Mouse (Mus musculus) MEL (cell line): Measurements from ENCODE around the gene Ccnyl1. TPM values are rescaled to one million over a fixed set of nuclear protein-coding genes. Genes with fewer than 3 reads are reported as not detected.
A peak's percentile ranks its signal among the peaks of the same experiment; 100 is the strongest.

Experiments
- DNase-seq: peaks from one replicate; pipeline ENCODE4 v3.0.0; 2011; ENCODE audit warnings: low read depth, low spot score
- H3K27ac ChIP-seq: 2 replicates; pipeline ENCODE4 v1.5.1; 2012; ENCODE audit warnings: low read depth, mild to moderate bottlenecking, control low read depth, low read length, moderate library complexity; ENCODE audit not compliant: control insufficient read depth
- H3K27me3 ChIP-seq, 2 experiments: fragments of 150-350 bp in 1 of 2; sonication (generic) in 1 of 2; 2 replicates each; pipeline ENCODE4 v1.6.1; 2012; ENCODE audit warnings: low read length in 2 of 2, mild to moderate bottlenecking in 2 of 2, improper control_type of control experiment in 1 of 2, moderate library complexity in 1 of 2; ENCODE audit not compliant: insufficient read depth in 2 of 2, control insufficient read depth in 1 of 2
- H3K36me3 ChIP-seq, 2 experiments: 2 replicates each; pipeline ENCODE4 v1.6.1; 2012 to 2014; ENCODE audit warnings: low read length in 2 of 2, improper control_type of control experiment in 1 of 2, inconsistent platforms in 1 of 2, mild to moderate bottlenecking in 1 of 2; ENCODE audit not compliant: insufficient read depth in 2 of 2, control insufficient read depth in 1 of 2
- H3K4me1 ChIP-seq, 2 experiments: fragments of 150-350 bp in 1 of 2; sonication (generic) in 1 of 2; 2 replicates each; pipeline ENCODE4 v1.6.1; 2012; ENCODE audit warnings: low read length in 2 of 2, improper control_type of control experiment in 1 of 2, mild to moderate bottlenecking in 1 of 2; ENCODE audit not compliant: insufficient read depth in 2 of 2, control insufficient read depth in 1 of 2
- H3K4me3 ChIP-seq, 2 experiments: fragments of 150-350 bp in 1 of 2; sonication (generic) in 1 of 2; 2 replicates each; pipeline ENCODE4 v1.5.1; 2012; ENCODE audit warnings: low read depth in 2 of 2, low read length in 2 of 2, mild to moderate bottlenecking in 2 of 2, moderate library complexity in 2 of 2, control low read depth in 1 of 2, improper control_type of control experiment in 1 of 2; ENCODE audit not compliant: control insufficient read depth in 1 of 2, insufficient read depth in 1 of 2
- H3K79me2 ChIP-seq: 2 replicates; pipeline ENCODE4 v1.6.1; 2012; ENCODE audit warnings: mild to moderate bottlenecking, low read length, moderate library complexity; ENCODE audit not compliant: control insufficient read depth, poor library complexity, insufficient read depth
- H3K9ac ChIP-seq: 2 replicates; pipeline ENCODE4 v1.6.1; 2012; ENCODE audit warnings: low read depth, mild to moderate bottlenecking, control low read depth, low read length, moderate library complexity; ENCODE audit not compliant: control insufficient read depth, poor library complexity, severe bottlenecking
- H3K9me3 ChIP-seq: fragments of 150-350 bp; sonication (generic); replicated peaks from 2 replicates; pipeline ENCODE4 v1.6.1; 2012; ENCODE audit warnings: mild to moderate bottlenecking, low read length, improper control_type of control experiment, moderate library complexity; ENCODE audit not compliant: insufficient read depth
- BHLHE40 ChIP-seq: IDR thresholded peaks from 2 replicates; pipeline ENCODE4 v1.6.1; 2012; ENCODE audit warnings: low read depth, mild to moderate bottlenecking, inconsistent platforms, low read length, improper control_type of control experiment, borderline replicate concordance
- CHD1 ChIP-seq: IDR thresholded peaks from 2 replicates; pipeline ENCODE4 v1.6.1; 2012; ENCODE audit warnings: low read depth, mild to moderate bottlenecking, inconsistent platforms, low read length, improper control_type of control experiment
- CHD2 ChIP-seq: IDR thresholded peaks from 2 replicates; pipeline ENCODE4 v1.6.1; 2011; ENCODE audit warnings: low read length, improper control_type of control experiment
- CTCF ChIP-seq, 3 experiments: IDR thresholded peaks in 2 of 3; conservative IDR thresholded peaks in 1 of 3; 2 replicates each; pipeline ENCODE4 v1.5.1; 2011 to 2012; ENCODE audit warnings: low read length in 3 of 3, low read depth in 2 of 3, mild to moderate bottlenecking in 2 of 3, improper control_type of control experiment in 1 of 3, inconsistent platforms in 1 of 3, mixed read lengths in 1 of 3, moderate library complexity in 1 of 3; ENCODE audit not compliant: control insufficient read depth in 1 of 3, insufficient read depth in 1 of 3, poor library complexity in 1 of 3, severe bottlenecking in 1 of 3
- E2F4 ChIP-seq: IDR thresholded peaks from 2 replicates; pipeline ENCODE4 v1.6.1; 2011; ENCODE audit warnings: low read depth, low read length, improper control_type of control experiment, borderline replicate concordance
- ELF1 ChIP-seq: IDR thresholded peaks from 2 replicates; pipeline ENCODE4 v1.6.1; 2014; ENCODE audit warnings: low read depth, mild to moderate bottlenecking, inconsistent platforms, low read length, improper control_type of control experiment, moderate library complexity
- EP300 ChIP-seq, 2 experiments: IDR thresholded peaks; 2 replicates each; pipeline ENCODE4 v1.6.1; 2011; ENCODE audit warnings: improper control_type of control experiment in 2 of 2, low read length in 2 of 2, low read depth in 1 of 2, mild to moderate bottlenecking in 1 of 2
- ETS1 ChIP-seq: IDR thresholded peaks from 2 replicates; pipeline ENCODE4 v1.6.1; 2012; ENCODE audit warnings: low read depth, mild to moderate bottlenecking, inconsistent platforms, low read length, improper control_type of control experiment, moderate library complexity
- GABPA ChIP-seq: IDR thresholded peaks from 2 replicates; pipeline ENCODE4 v1.6.1; 2012; ENCODE audit warnings: low read depth, mild to moderate bottlenecking, inconsistent platforms, low read length, improper control_type of control experiment, moderate library complexity
- HCFC1 ChIP-seq: IDR thresholded peaks from 2 replicates; pipeline ENCODE4 v1.6.1; 2012; ENCODE audit warnings: low read depth, mild to moderate bottlenecking, inconsistent platforms, low read length, improper control_type of control experiment, moderate library complexity
- JUND ChIP-seq: IDR thresholded peaks from 2 replicates; pipeline ENCODE4 v1.6.1; 2011; ENCODE audit warnings: low read depth, mild to moderate bottlenecking, improper control_type of control experiment, low read length
- KAT2A ChIP-seq: conservative IDR thresholded peaks from 2 replicates; pipeline ENCODE4 v1.6.1; 2012; ENCODE audit warnings: low read depth, low read length, improper control_type of control experiment, inconsistent platforms
- MAFK ChIP-seq: IDR thresholded peaks from 2 replicates; pipeline ENCODE4 v1.6.1; 2011; ENCODE audit warnings: low read depth, mild to moderate bottlenecking, low read length, improper control_type of control experiment, borderline replicate concordance
- MAX ChIP-seq: IDR thresholded peaks from 2 replicates; pipeline ENCODE4 v1.6.1; 2011; ENCODE audit warnings: low read length, improper control_type of control experiment
- MAZ ChIP-seq: IDR thresholded peaks from 2 replicates; pipeline ENCODE4 v1.6.1; 2012; ENCODE audit warnings: low read depth, mild to moderate bottlenecking, inconsistent platforms, low read length, improper control_type of control experiment
- MXI1 ChIP-seq: IDR thresholded peaks from 2 replicates; pipeline ENCODE4 v1.6.1; 2011; ENCODE audit warnings: mild to moderate bottlenecking, low read depth, low read length, improper control_type of control experiment
- MYC ChIP-seq: IDR thresholded peaks from 2 replicates; pipeline ENCODE4 v1.6.1; 2011; ENCODE audit warnings: low read depth, mild to moderate bottlenecking, low read length, improper control_type of control experiment, moderate library complexity
- NELFE ChIP-seq: IDR thresholded peaks from 2 replicates; pipeline ENCODE4 v1.6.1; 2011; ENCODE audit warnings: low read depth, low read length, improper control_type of control experiment
- NRF1 ChIP-seq: IDR thresholded peaks from 2 replicates; pipeline ENCODE4 v1.6.1; 2014; ENCODE audit warnings: low read depth, mild to moderate bottlenecking, inconsistent platforms, low read length, improper control_type of control experiment, moderate library complexity; ENCODE audit not compliant: poor library complexity, insufficient read depth, severe bottlenecking
- POLR2A ChIP-seq, 2 experiments: IDR thresholded peaks; 2 replicates each; pipeline ENCODE4 v1.6.1; 2011 to 2012; ENCODE audit warnings: low read length in 2 of 2, mild to moderate bottlenecking in 2 of 2, control low read depth in 1 of 2, improper control_type of control experiment in 1 of 2, low read depth in 1 of 2, moderate library complexity in 1 of 2; ENCODE audit not compliant: control insufficient read depth in 1 of 2, insufficient read depth in 1 of 2, poor library complexity in 1 of 2
- POLR2AphosphoS2 ChIP-seq: IDR thresholded peaks from 2 replicates; pipeline ENCODE4 v1.6.1; 2011; ENCODE audit warnings: low read length, improper control_type of control experiment
- RAD21 ChIP-seq: IDR thresholded peaks from 2 replicates; pipeline ENCODE4 v1.6.1; 2011; ENCODE audit warnings: mild to moderate bottlenecking, low read depth, low read length, improper control_type of control experiment
- SIN3A ChIP-seq: IDR thresholded peaks from 2 replicates; pipeline ENCODE4 v1.6.1; 2012; ENCODE audit warnings: low read length, improper control_type of control experiment, inconsistent platforms
- SMC3 ChIP-seq: IDR thresholded peaks from 2 replicates; pipeline ENCODE4 v1.6.1; 2011; ENCODE audit warnings: low read depth, low read length, improper control_type of control experiment
- TAL1 ChIP-seq: IDR thresholded peaks from 2 replicates; pipeline ENCODE4 v1.6.1; 2012; ENCODE audit warnings: mild to moderate bottlenecking, inconsistent platforms, low read length, moderate library complexity, mixed read lengths
- TBP ChIP-seq: IDR thresholded peaks from 2 replicates; pipeline ENCODE4 v1.8.0; 2011; ENCODE audit warnings: low read depth, low read length, improper control_type of control experiment
- TCF12 ChIP-seq: IDR thresholded peaks from 2 replicates; pipeline ENCODE4 v1.6.1; 2014; ENCODE audit warnings: low read depth, mild to moderate bottlenecking, inconsistent platforms, low read length, improper control_type of control experiment, moderate library complexity
- UBTF ChIP-seq: IDR thresholded peaks from 2 replicates; pipeline ENCODE4 v1.6.1; 2012; ENCODE audit warnings: low read depth, mild to moderate bottlenecking, inconsistent platforms, low read length, improper control_type of control experiment, moderate library complexity, borderline replicate concordance; ENCODE audit not compliant: insufficient read depth
- USF1 ChIP-seq: IDR thresholded peaks from 2 replicates; pipeline ENCODE4 v1.6.1; 2014; ENCODE audit warnings: low read depth, mild to moderate bottlenecking, inconsistent platforms, low read length, improper control_type of control experiment, moderate library complexity
- USF2 ChIP-seq, 2 experiments: IDR thresholded peaks; 2 replicates each; pipeline ENCODE4 v1.6.1; 2011 to 2012; ENCODE audit warnings: improper control_type of control experiment in 2 of 2, low read length in 2 of 2, borderline replicate concordance in 1 of 2, inconsistent platforms in 1 of 2, low read depth in 1 of 2, mild to moderate bottlenecking in 1 of 2; ENCODE audit not compliant: insufficient read depth in 1 of 2
- ZC3H11A ChIP-seq: IDR thresholded peaks from 2 replicates; pipeline ENCODE4 v1.6.1; 2012; ENCODE audit warnings: low read depth, mild to moderate bottlenecking, inconsistent platforms, low read length, improper control_type of control experiment
- ZKSCAN1 ChIP-seq: IDR thresholded peaks from 2 replicates; pipeline ENCODE4 v1.6.1; 2012; ENCODE audit warnings: low read depth, mild to moderate bottlenecking, inconsistent platforms, low read length, improper control_type of control experiment, moderate library complexity
- ZMIZ1 ChIP-seq: IDR thresholded peaks from 2 replicates; pipeline ENCODE4 v1.6.1; 2012; ENCODE audit warnings: low read depth, mild to moderate bottlenecking, inconsistent platforms, low read length, improper control_type of control experiment, moderate library complexity
- polyA plus RNA-seq, 2 experiments: library from polyadenylated mRNA; stranded (reverse) in 1 of 2; unstranded in 1 of 2; fragments of >175 nt in 1 of 2; fragments of >200 nt in 1 of 2; gene quantifications; 2 replicates each; pipeline versions ENCODE4 v1.2.1 to v1.2.4; 2012; ENCODE audit warnings: low replicate concordance in 2 of 2, low read depth in 1 of 2; ENCODE audit not compliant: insufficient read length in 2 of 2, insufficient read depth in 1 of 2, missing spikeins in 1 of 2
- total RNA-seq: library from RNA; depleted of rRNA; stranded (reverse); fragments of 300-350 nt; gene quantifications from 2 replicates; pipeline ENCODE4 v1.2.3, GENCODE M21; 2012; rRNA removed

Gene Ccnyl1
- total RNA-seq, result 3.0 and 4.9 TPM in 2 replicates
- 10 to 100 TPM in 1 of 2 experiments, not detected in 1; 18.1 TPM for polyA plus RNA-seq

GRCm38 (mm10) chr1:64690213-64691013 is at the start of gene Ccnyl1:
TSS of gene Ccnyl1 (plus strand) at chr1:64690455.
- TF ChIP-seq HCFC1 (peak; percentile 77), ETS1 (0 out of 2 replicates have a peak, but pooled peaks have one; percentile 19), ZMIZ1 (peak; percentile 97), E2F4 (peak; percentile 72), UBTF (0 out of 2 replicates have a peak, but pooled peaks have one; percentile 88), CHD1 (no peak), USF2 (IDR thresholded peaks at IDR 0.05; ENCODE audit: borderline replicate concordance in 1 of 2, insufficient read depth in 1 of 2, low read depth in 1 of 2, low read length in 2 of 2) (peak; percentile 93 to 98), BHLHE40 (peak; percentile 78), MAX (peak; percentile 97), MXI1 (peak; percentile 60), JUND (no peak), ZKSCAN1 (no peak), SMC3 (no peak), MAFK (no peak), NELFE (peak; percentile 99), ZC3H11A (no peak), POLR2AphosphoS2 (peak; percentile 99), MYC (peak; percentile 41; the same call in 1 of the 2 replicates), MAZ (peak; percentile 57), CHD2 (no peak), TAL1 (no peak), CTCF (IDR thresholded peaks at IDR 0.05 in 2 of 3, conservative IDR thresholded peaks at IDR 0.05 in 1 of 3; ENCODE audit: control insufficient read depth in 1 of 3, insufficient read depth in 1 of 3, low read depth in 2 of 3, low read length in 3 of 3, poor library complexity in 1 of 3, severe bottlenecking in 1 of 3) (no peak), TBP (peak; percentile 97), NRF1 (0 out of 2 replicates have a peak, but pooled peaks have one; percentile 23), EP300 (IDR thresholded peaks at IDR 0.05; ENCODE audit: low read depth in 1 of 2, low read length in 2 of 2) (peak; percentile 13 to 15; a peak in 1 of 4 replicates), GABPA (no peak), KAT2A (no peak; the same call in 1 of the 2 replicates), TCF12 (peak; percentile 75), POLR2A (IDR thresholded peaks at IDR 0.05; ENCODE audit: control insufficient read depth in 1 of 2, insufficient read depth in 1 of 2, low read depth in 1 of 2, low read length in 2 of 2, poor library complexity in 1 of 2) (peak; percentile 97 to 99), SIN3A (peak; percentile 95), USF1 (peak; percentile 100), RAD21 (no peak), ELF1 (peak; percentile 72)
- H3K9ac ChIP-seq, result peak within 1 kb of the TSS; percentile 87
- H3K79me2 ChIP-seq, result peaks cover 7% of the 10 kb centered on the region; the same call in 1 of the 2 replicates
- no peaks in the 10 kb centered on the region for H3K9me3 ChIP-seq
- no peaks in the 10 kb centered on the region for H3K27me3 ChIP-seq
- peaks cover 0 to 12% of the 10 kb centered on the region in 2 experiments; a peak in 2 of 4 replicates for H3K36me3 ChIP-seq
- peaks cover 0 to 8% of the 10 kb centered on the region in 2 experiments; a peak in 1 of 4 replicates for H3K4me1 ChIP-seq
- DNase-seq, result peak; percentile 99
- H3K4me3 ChIP-seq, result peak within 1 kb of the TSS; percentile 82 to 90
- H3K27ac ChIP-seq, result peak within 1 kb of the TSS; percentile 88
